Mouse (Mus musculus) kidney, postnatal 0 days (tissue): ENCODE results near the gene Map4k5. TPM values are rescaled to one million over a fixed set of nuclear protein-coding genes. Genes with fewer than 3 reads are reported as not detected.

Experiments
- ATAC-seq: fragments of 200-750 bp; cut with Nextera tagmentation; replicated peaks from 2 replicates; pipeline ENCODE4 v1.8.0; 2017; ENCODE audit warnings: low read depth, moderate number of reproducible peaks, moderate TSS enrichment, moderate library complexity; ENCODE audit not compliant: low FRiP score
- DNase-seq: peaks from one replicate; pipeline ENCODE4 v3.0.0-alpha.2; 2016; ENCODE audit warnings: low spot score
- H3K27ac ChIP-seq: fragments of 300-500 bp; sonication (generic); 2 replicates; pipeline ENCODE4 v1.5.1; 2014; ENCODE audit warnings: mild to moderate bottlenecking
- H3K27me3 ChIP-seq: fragments of 300-500 bp; sonication (generic); 2 replicates; pipeline ENCODE4 v1.6.1; 2014; ENCODE audit warnings: low read length, mixed read lengths; ENCODE audit not compliant: insufficient read depth
- H3K36me3 ChIP-seq: fragments of 300-500 bp; sonication (generic); 2 replicates; pipeline ENCODE4 v1.6.1; 2014; ENCODE audit warnings: low read length, mixed read lengths; ENCODE audit not compliant: insufficient read depth
- H3K4me1 ChIP-seq: fragments of 300-500 bp; sonication (generic); replicated peaks from 2 replicates; pipeline ENCODE4 v1.6.1; 2014; ENCODE audit warnings: antibody characterized with exemption, low read length, mixed read lengths; ENCODE audit not compliant: insufficient read depth
- H3K4me2 ChIP-seq: fragments of 300-500 bp; sonication (generic); 2 replicates; pipeline ENCODE4 v1.6.1; 2014; ENCODE audit warnings: mild to moderate bottlenecking, low read length, moderate library complexity, mixed read lengths
- H3K4me3 ChIP-seq: fragments of 300-500 bp; sonication (generic); replicated peaks from 2 replicates; pipeline ENCODE4 v1.5.1; 2014; ENCODE audit warnings: low read depth, low read length
- H3K9ac ChIP-seq: fragments of 300-500 bp; sonication (generic); 2 replicates; pipeline ENCODE4 v1.6.1; 2014; ENCODE audit warnings: low read depth, low read length
- H3K9me3 ChIP-seq: fragments of 300-500 bp; sonication (generic); replicated peaks from 2 replicates; pipeline ENCODE4 v1.6.1; 2016; ENCODE audit warnings: low read length, inconsistent platforms, mixed read lengths
- CTCF ChIP-seq: IDR thresholded peaks from 2 replicates; pipeline ENCODE4 v1.5.1; 2016; ENCODE audit warnings: antibody characterized with exemption, low read depth, mild to moderate bottlenecking, moderate library complexity
- WGBS: fragments of 180-500 bp; shearing (Covaris S2); extraction: QIAGEN DNeasy Blood & Tissue Kit; methylation state at CpG from one replicate; pipeline ENCODE4 v1.1.7; 2014; 5-methylcytosine and 5-hydroxymethylcytosine counted together
- polyA plus RNA-seq: library from polyadenylated mRNA; unstranded; fragments of >200 nt; fragmentation: Nextera tagmentation; extraction: Ambion mirVana; gene quantifications from 2 replicates; pipeline ENCODE4 v1.2.1, GENCODE M21; 2015

The Map4k5 gene
- polyA plus RNA-seq, 1 experiment from 2014 or later: 29.1 TPM

DNA sequence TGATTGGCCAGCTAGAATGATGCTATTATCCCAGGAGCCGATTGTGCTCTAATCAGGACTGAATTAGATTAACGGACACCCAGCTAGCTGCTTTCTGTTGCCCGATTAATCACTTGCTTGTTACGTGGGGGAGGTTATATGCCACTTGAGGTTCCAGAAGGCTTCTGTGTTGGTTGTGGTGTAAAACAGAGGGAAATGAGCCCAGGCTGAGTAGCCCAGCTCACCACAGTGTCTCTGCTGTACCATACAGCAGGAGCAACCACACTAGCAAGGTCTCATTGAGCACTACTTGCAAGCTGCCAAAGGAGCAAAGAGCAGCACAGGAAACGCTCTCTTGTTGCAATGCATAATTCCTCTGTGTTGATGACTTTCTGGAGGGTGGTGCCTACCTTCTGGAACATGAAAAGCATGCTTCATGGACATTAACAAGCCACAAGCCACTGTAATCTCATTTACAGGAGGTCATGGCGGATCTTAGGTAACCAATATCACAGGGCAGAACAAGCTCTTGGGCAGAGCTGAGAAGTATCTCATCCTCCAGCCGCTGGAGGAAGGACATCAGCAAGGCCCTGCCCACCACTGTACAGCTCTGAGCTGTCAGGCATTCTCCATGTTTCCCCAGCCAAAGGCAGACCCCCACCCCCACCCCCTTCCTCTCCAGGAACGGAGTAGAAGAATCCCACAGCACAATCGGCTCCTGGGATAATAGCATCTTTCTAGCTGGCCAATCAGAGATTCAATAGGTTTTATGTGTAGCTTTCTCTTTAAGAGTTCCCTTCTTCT, 125.3 kb downstream of the Map4k5 start:
- Histone ChIP-seq H3K4me1 (peaks cover 18% of the 10 kb centered on the region; the same call in 1 of the 2 replicates), H3K27me3 (no peaks in the 10 kb centered on the region), H3K9ac (no peak overlapping the region), H3K9me3 (no peaks in the 10 kb centered on the region), H3K27ac (peak overlapping the region; percentile 31; the same call in 1 of the 2 replicates), H3K36me3 (no peaks in the 10 kb centered on the region), H3K4me2 (no peak overlapping the region), H3K4me3 (no peak overlapping the region)
- ATAC-seq: no peak
- TF ChIP-seq CTCF: no peak
- WGBS: 44% methylated on average over 9 of the region's 9 CpGs
- DNase-seq: no peak

DNA sequence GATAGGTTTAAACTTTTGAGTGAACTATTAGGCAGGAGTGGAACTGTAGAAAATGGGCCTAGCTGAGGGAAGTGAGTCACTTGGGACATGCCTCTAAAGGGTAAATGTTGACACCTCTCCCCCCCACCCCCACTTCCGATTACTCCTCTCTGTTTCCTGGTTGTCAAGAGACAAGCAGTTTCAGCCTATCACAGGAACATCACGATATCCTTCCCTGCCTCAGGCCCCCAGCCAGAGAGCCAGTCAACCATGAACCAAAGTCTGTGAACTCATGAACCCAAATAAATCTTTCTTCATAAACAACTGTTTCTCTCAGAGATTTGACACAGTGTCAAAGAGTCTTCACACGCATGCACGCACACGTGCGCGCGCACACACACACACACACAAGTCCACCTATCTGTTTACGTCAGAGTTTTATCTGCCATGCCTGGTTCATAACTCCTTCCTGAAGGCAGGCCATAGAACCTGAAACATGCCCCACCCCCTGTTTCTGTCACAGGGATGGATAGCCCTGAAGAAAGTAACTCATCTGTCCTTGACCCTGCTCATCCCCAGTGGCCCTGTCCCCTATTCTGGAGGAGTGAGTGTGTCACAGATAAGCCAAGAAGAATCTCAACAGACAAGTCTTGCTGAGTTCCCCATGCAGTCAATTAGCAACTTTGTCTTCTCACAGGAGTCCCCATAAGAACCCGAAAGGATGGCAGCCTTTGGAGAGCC, 126.7 kb downstream of the Map4k5 start:
- 39% methylated on average over 10 of the region's 10 CpGs for WGBS
- no peaks in the 10 kb centered on the region for H3K27me3 ChIP-seq
- ATAC-seq: peak; percentile 61

DNA sequence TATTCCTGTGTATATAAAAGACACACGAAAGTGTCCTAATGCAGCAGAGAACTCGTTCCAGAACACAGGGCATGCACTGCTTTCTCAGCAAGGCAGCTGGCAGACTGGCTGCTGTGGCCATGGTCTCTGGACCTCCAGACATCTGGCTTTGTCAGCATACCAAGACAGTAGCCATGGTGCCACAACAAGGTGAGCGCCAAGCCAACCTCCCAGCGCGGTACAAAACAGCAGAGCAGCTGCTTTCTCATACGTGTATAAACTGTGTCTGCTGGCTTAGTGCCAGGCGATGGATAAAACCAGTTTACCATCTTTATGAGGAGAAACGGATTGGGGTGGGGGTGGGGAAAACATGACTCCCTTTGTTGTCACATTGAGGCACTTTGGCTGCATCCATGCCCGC, 127.5 kb downstream of the Map4k5 start:
- no peak; the same call in 1 of the 2 replicates for ATAC-seq
- no peak for DNase-seq

More for the DNA sequence above, 126.7 kb downstream of the Map4k5 start:
- no peak overlapping the region for H3K4me2 ChIP-seq
- H3K4me3 ChIP-seq: no peak overlapping the region
- H3K4me1 ChIP-seq: peaks cover 18% of the 10 kb centered on the region; the same call in 1 of the 2 replicates
- no peaks in the 10 kb centered on the region for H3K36me3 ChIP-seq
- H3K27ac ChIP-seq: peak overlapping the region; percentile 19; the same call in 1 of the 2 replicates
- H3K9me3 ChIP-seq: no peaks in the 10 kb centered on the region
- TF ChIP-seq CTCF: no peak
- H3K9ac ChIP-seq: no peak overlapping the region
- peak; percentile 60 for DNase-seq

DNA sequence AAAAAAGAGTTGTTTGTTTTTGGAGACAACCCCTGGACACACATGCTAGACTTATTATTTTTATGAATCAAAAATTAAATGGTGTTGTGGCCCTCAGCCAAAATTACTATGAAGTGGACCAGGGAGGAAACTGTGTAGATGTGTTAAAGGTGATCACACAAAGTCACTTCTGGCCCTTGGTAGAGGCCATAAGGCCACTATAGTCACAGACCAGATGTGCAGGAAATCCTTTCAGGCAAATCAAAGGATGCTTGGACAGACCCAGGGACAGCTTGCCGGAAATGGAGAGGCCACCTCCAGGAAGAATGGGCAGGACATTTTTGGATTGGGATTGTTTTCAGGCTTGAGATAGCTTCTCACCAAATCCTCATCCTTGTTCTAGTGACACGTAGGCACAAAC, 131.4 kb downstream of the Map4k5 start:
- Histone ChIP-seq H3K4me1 (peaks cover 25% of the 10 kb centered on the region), H3K36me3 (no peaks in the 10 kb centered on the region), H3K27ac (0 out of 2 replicates have a peak overlapping the region, but pooled peaks have one; percentile 71), H3K9me3 (no peaks in the 10 kb centered on the region), H3K4me2 (no peak overlapping the region), H3K27me3 (no peaks in the 10 kb centered on the region), H3K4me3 (no peak overlapping the region), H3K9ac (no peak overlapping the region)
- TF ChIP-seq CTCF: no peak
- 66% methylated on average over 2 of the region's 2 CpGs for WGBS
- DNase-seq: peak; percentile 55
- ATAC-seq: no peak

More for the DNA sequence above, 127.5 kb downstream of the Map4k5 start:
- TF ChIP-seq CTCF: no peak
- no peaks in the 10 kb centered on the region for H3K27me3 ChIP-seq
- peak overlapping the region; percentile 19; the same call in 1 of the 2 replicates for H3K27ac ChIP-seq
- no peak overlapping the region for H3K4me3 ChIP-seq
- 65% methylated on average over 9 of the region's 9 CpGs for WGBS
- no peak overlapping the region for H3K9ac ChIP-seq
- no peak overlapping the region for H3K4me2 ChIP-seq
- no peaks in the 10 kb centered on the region for H3K9me3 ChIP-seq
- no peaks in the 10 kb centered on the region for H3K36me3 ChIP-seq
- peaks cover 23% of the 10 kb centered on the region for H3K4me1 ChIP-seq

DNA sequence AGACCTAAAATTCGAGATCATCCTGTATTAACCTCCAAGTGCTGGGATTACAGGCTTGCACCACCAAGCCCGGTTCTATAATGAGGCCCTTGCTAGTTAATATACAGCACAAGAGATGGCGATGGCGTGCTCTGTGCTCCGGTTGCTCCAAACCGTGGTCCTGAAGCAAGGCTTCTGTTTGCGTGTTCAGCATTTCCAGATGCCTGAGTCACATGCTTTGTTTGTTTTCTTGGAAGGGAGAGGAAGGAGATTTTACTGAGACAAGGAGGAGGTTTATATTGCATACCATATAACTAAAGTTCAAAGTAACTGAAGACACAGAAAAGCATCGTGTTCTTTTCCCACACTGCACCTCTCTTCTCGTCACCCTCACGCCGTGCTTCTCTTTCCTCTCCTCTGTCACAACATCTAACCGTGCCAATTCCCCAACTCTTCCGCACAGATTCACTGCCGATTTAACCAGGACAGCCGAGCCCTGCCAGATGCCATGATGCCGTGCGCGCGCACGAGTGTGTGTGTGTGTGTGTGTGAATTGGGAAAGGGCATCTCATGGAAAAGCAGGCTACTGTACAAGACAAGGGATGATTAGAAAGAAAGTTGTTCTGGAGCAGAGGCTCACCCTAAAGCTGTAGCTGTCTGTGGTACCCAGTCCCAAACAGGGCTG, 132.1 kb downstream of the Map4k5 start:
- ATAC-seq: no peak
- TF ChIP-seq CTCF: no peak
- peak; percentile 53 for DNase-seq
- Histone ChIP-seq H3K9me3 (no peaks in the 10 kb centered on the region), H3K27me3 (no peaks in the 10 kb centered on the region), H3K27ac (peak overlapping the region; percentile 71), H3K4me2 (no peak overlapping the region), H3K4me3 (no peak overlapping the region), H3K36me3 (no peaks in the 10 kb centered on the region), H3K9ac (no peak overlapping the region), H3K4me1 (peaks cover 20% of the 10 kb centered on the region)
- 66% methylated on average over 20 of the region's 20 CpGs for WGBS

DNA sequence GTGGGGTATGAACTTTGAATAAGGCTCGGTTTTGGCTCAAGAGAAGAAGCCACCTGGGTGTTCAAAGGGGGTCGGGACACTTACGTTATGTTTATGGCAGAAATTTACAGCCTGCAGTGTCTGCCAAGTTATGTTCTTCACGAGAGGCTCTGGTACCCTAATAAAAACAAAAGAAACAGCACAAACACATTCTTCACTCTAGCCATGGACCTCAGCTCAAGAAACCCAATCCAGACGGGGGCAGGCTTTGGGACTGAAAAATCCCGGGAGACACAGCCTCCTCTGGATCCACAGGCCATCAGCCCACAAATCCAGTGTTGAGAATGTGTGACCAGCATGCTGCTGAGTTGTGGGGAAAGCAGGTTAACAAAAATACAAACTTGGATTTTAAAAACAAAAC, 133.0 kb downstream of the Map4k5 start:
- Histone ChIP-seq H3K4me1 (peaks cover 15% of the 10 kb centered on the region), H3K9me3 (no peaks in the 10 kb centered on the region), H3K36me3 (no peaks in the 10 kb centered on the region), H3K9ac (no peak overlapping the region), H3K27ac (peak overlapping the region; percentile 82; the same call in 1 of the 2 replicates), H3K4me3 (no peak overlapping the region), H3K27me3 (no peaks in the 10 kb centered on the region), H3K4me2 (no peak overlapping the region)
- TF ChIP-seq CTCF: peak; percentile 17; the same call in 1 of the 2 replicates
- DNase-seq (peak; percentile 73), ATAC-seq (no peak)
- WGBS: 16% methylated on average over 6 of the region's 6 CpGs
